Mouse (Mus musculus) lung, postnatal 0 days (tissue): ENCODE measurements at regions not wholly inside any gene's neighbourhood (a gene's known extent, or its start where the extent isn't known, plus 50 kb on each side); places are given as distances from the start of the nearest gene placed in this dataset.

Experiments
- ATAC-seq: fragments of 200-750 bp; cut with Nextera tagmentation; 2 replicates; pipeline ENCODE4 v1.8.0; 2017; ENCODE audit warnings: moderate library complexity
- DNase-seq: peaks from one replicate; pipeline ENCODE4 v3.0.0-alpha.2; 2016; ENCODE audit warnings: low spot score
- H3K27ac ChIP-seq: fragments of 300-500 bp; sonication (generic); 2 replicates; pipeline ENCODE4 v1.5.1; 2014; ENCODE audit warnings: antibody characterized with exemption, mild to moderate bottlenecking, low read length, mixed read lengths
- H3K27me3 ChIP-seq: fragments of 300-500 bp; sonication (generic); replicated peaks from 2 replicates; pipeline ENCODE4 v1.6.1; 2014; ENCODE audit warnings: low read length, mixed read lengths; ENCODE audit not compliant: insufficient read depth
- H3K36me3 ChIP-seq: fragments of 300-500 bp; sonication (generic); 2 replicates; pipeline ENCODE4 v1.6.1; 2014; ENCODE audit warnings: low read length, mixed read lengths; ENCODE audit not compliant: insufficient read depth
- H3K4me1 ChIP-seq: fragments of 300-500 bp; sonication (generic); 2 replicates; pipeline ENCODE4 v1.6.1; 2014; ENCODE audit warnings: antibody characterized with exemption, low read depth, low read length, mixed read lengths; ENCODE audit not compliant: insufficient read depth
- H3K4me2 ChIP-seq: fragments of 300-500 bp; sonication (generic); replicated peaks from 2 replicates; pipeline ENCODE4 v1.6.1; 2014; ENCODE audit warnings: low read depth, mild to moderate bottlenecking, low read length, moderate library complexity, mixed read lengths
- H3K4me3 ChIP-seq: fragments of 300-500 bp; sonication (generic); 2 replicates; pipeline ENCODE4 v1.5.1; 2014; ENCODE audit warnings: low read depth, low read length
- H3K9ac ChIP-seq: fragments of 300-500 bp; sonication (generic); replicated peaks from 2 replicates; pipeline ENCODE4 v1.6.1; 2014; ENCODE audit warnings: low read depth, mild to moderate bottlenecking
- H3K9me3 ChIP-seq: fragments of 300-500 bp; sonication (generic); 2 replicates; pipeline ENCODE4 v1.6.1; 2016; ENCODE audit warnings: low read length, mixed read lengths
- CTCF ChIP-seq: IDR thresholded peaks from 2 replicates; pipeline ENCODE4 v1.5.1; 2016; ENCODE audit warnings: antibody characterized with exemption, mild to moderate bottlenecking
- EP300 ChIP-seq: IDR thresholded peaks from 2 replicates; pipeline ENCODE4 v1.6.1; 2016; ENCODE audit warnings: antibody characterized with exemption, mild to moderate bottlenecking, control low read depth
- WGBS: fragments of 180-500 bp; shearing (Covaris S2); extraction: QIAGEN DNeasy Blood & Tissue Kit; methylation state at CpG from one replicate; pipeline ENCODE4 v1.1.7; 2014; 5-methylcytosine and 5-hydroxymethylcytosine counted together

GRCm38 (mm10) chrX:12958873-12959272 is 112.4 kb upstream of the Usp9x start:
- no peak overlapping the region for H3K4me2 ChIP-seq
- WGBS, result 44% methylated on average over 2 of the region's 2 CpGs
- H3K9ac ChIP-seq, result no peak overlapping the region
- no peak overlapping the region for H3K27ac ChIP-seq
- no peaks in the 10 kb centered on the region for H3K27me3 ChIP-seq
- H3K9me3 ChIP-seq, result no peaks in the 10 kb centered on the region
- TF ChIP-seq EP300, result no peak
- no peak for TF ChIP-seq CTCF
- no peaks in the 10 kb centered on the region for H3K4me1 ChIP-seq
- no peaks in the 10 kb centered on the region for H3K36me3 ChIP-seq
- DNase-seq (no peak), ATAC-seq (no peak)
- no peak overlapping the region for H3K4me3 ChIP-seq

GRCm38 (mm10) chrX:12950928-12951660 is 120.2 kb upstream of the Usp9x start:
- H3K36me3 ChIP-seq, result no peaks in the 10 kb centered on the region
- TF ChIP-seq CTCF (no peak), EP300 (no peak)
- no peaks in the 10 kb centered on the region for H3K27me3 ChIP-seq
- H3K27ac ChIP-seq, result no peak overlapping the region
- no peaks in the 10 kb centered on the region for H3K4me1 ChIP-seq
- no peak overlapping the region for H3K4me3 ChIP-seq
- H3K4me2 ChIP-seq, result no peak overlapping the region
- no peaks in the 10 kb centered on the region for H3K9me3 ChIP-seq
- H3K9ac ChIP-seq, result no peak overlapping the region
- 64% methylated on average over 4 of the region's 7 CpGs for WGBS
- DNase-seq (no peak), ATAC-seq (no peak)

GRCm38 (mm10) chrX:12942451-12942850 is 128.8 kb upstream of the Usp9x start:
- no peaks in the 10 kb centered on the region for H3K36me3 ChIP-seq
- 75% methylated on average over 5 of the region's 5 CpGs for WGBS

GRCm38 (mm10) chrX:12936406-12937172 is 134.7 kb upstream of the Usp9x start:
- Histone ChIP-seq H3K4me1 (no peaks in the 10 kb centered on the region), H3K4me3 (peak overlapping the region; percentile 36), H3K27ac (no peak overlapping the region), H3K4me2 (peak overlapping the region; percentile 60), H3K36me3 (no peaks in the 10 kb centered on the region), H3K9me3 (no peaks in the 10 kb centered on the region), H3K27me3 (no peaks in the 10 kb centered on the region), H3K9ac (peak overlapping the region; percentile 19; the same call in 1 of the 2 replicates)
- WGBS, result 9% methylated on average over 33 of the region's 43 CpGs
- ATAC-seq (peak; percentile 81), DNase-seq (peak; percentile 13)
- no peak for TF ChIP-seq EP300
- no peak for TF ChIP-seq CTCF

More at GRCm38 (mm10) chrX:12942451-12942850, 128.8 kb upstream of the Usp9x start:
- TF ChIP-seq EP300, result no peak
- TF ChIP-seq CTCF, result no peak
- ATAC-seq (no peak), DNase-seq (no peak)
- H3K4me1 ChIP-seq, result no peaks in the 10 kb centered on the region
- H3K27me3 ChIP-seq, result no peaks in the 10 kb centered on the region
- H3K4me3 ChIP-seq, result no peak overlapping the region
- H3K9me3 ChIP-seq, result no peaks in the 10 kb centered on the region
- no peak overlapping the region for H3K9ac ChIP-seq
- no peak overlapping the region for H3K27ac ChIP-seq
- no peak overlapping the region for H3K4me2 ChIP-seq

GRCm38 (mm10) chrX:12933294-12933807 is 137.9 kb upstream of the Usp9x start:
- H3K9me3 ChIP-seq, result no peaks in the 10 kb centered on the region
- WGBS, result 91% methylated on average over 4 of the region's 4 CpGs
- no peaks in the 10 kb centered on the region for H3K27me3 ChIP-seq
- no peak overlapping the region for H3K4me2 ChIP-seq
- H3K27ac ChIP-seq, result no peak overlapping the region
- no peak overlapping the region for H3K4me3 ChIP-seq
- DNase-seq (no peak), ATAC-seq (no peak)
- no peaks in the 10 kb centered on the region for H3K36me3 ChIP-seq
- H3K4me1 ChIP-seq, result no peaks in the 10 kb centered on the region
- TF ChIP-seq EP300 (no peak), CTCF (no peak)
- H3K9ac ChIP-seq, result no peak overlapping the region

- DNase-seq (no peak), ATAC-seq (no peak)
- Histone ChIP-seq H3K4me2 (no peak overlapping the region), H3K27ac (no peak overlapping the region), H3K36me3 (no peaks in the 10 kb centered on the region), H3K4me3 (no peak overlapping the region), H3K9ac (no peak overlapping the region), H3K4me1 (no peaks in the 10 kb centered on the region), H3K27me3 (no peaks in the 10 kb centered on the region), H3K9me3 (no peaks in the 10 kb centered on the region)
- WGBS, result 38% methylated on average over 2 of the region's 2 CpGs
- TF ChIP-seq CTCF, result no peak
- TF ChIP-seq EP300, result no peak
These were observed 141.1 kb upstream of the Usp9x start for GRCm38 (mm10) chrX:12930242-12930641.
